Mouse (Mus musculus): ENCODE results near the gene Rnf11.

DNA sequence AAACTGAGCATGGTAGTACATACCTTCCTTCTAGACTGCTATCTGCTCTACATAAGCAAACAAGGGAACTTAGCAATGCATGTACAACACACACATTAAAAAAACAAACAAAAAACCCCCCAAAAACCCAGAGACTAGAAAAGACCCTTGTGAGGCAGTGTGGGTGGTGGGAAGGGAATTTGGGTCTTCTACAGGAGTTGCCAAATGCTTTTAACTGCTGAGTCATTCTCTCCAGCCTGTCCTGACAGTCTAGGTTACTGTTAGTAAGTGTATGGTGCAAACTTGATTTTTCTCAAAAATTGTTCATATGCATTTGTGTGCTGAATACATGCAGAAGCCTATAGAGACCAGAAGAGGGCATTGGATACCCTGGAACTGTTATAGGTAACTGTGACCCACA is 12.9 kb downstream of the Rnf11 start:
- TF ChIP-seq ZNF384 (IDR thresholded peaks at IDR 0.05; ENCODE audit: low read depth, low read length) (no peak), HCFC1 (IDR thresholded peaks at IDR 0.05; ENCODE audit: borderline replicate concordance, insufficient read depth, low read length) (no peak)
